Mouse (Mus musculus) testis, adult 2 months (tissue): ENCODE data around the gene Gm10320.

ENCODE experiments used
- CTCF ChIP-seq: fragments of 200-500 bp; IDR thresholded peaks from 2 replicates; pipeline ENCODE4 v1.5.1; 2012; ENCODE audit warnings: low read depth, mild to moderate bottlenecking, inconsistent platforms, low read length, moderate library complexity; ENCODE audit not compliant: control insufficient read depth, insufficient read depth, insufficient replicate concordance
- POLR2A ChIP-seq: fragments of 200-500 bp; IDR thresholded peaks from 2 replicates; pipeline ENCODE4 v1.6.1; 2012; ENCODE audit warnings: low read depth, mild to moderate bottlenecking, inconsistent platforms, low read length, moderate library complexity; ENCODE audit not compliant: control insufficient read depth

GRCm38 (mm10) chr13:98447741-98448140, 44.1 kb downstream of the Gm10320 start:
- TF ChIP-seq CTCF (no peak), POLR2A (no peak)
